Mouse (Mus musculus) stomach, postnatal 0 days (tissue): Measurements from ENCODE around the gene Uba7.

Experiments used
- CTCF ChIP-seq: IDR thresholded peaks from 2 replicates; pipeline ENCODE4 v1.5.1; 2016; ENCODE audit warnings: antibody characterized with exemption, low read depth, mild to moderate bottlenecking, moderate library complexity
- EP300 ChIP-seq: optimal IDR thresholded peaks from 2 replicates; pipeline ENCODE3; 2016; ENCODE audit warnings: antibody characterized with exemption

DNA sequence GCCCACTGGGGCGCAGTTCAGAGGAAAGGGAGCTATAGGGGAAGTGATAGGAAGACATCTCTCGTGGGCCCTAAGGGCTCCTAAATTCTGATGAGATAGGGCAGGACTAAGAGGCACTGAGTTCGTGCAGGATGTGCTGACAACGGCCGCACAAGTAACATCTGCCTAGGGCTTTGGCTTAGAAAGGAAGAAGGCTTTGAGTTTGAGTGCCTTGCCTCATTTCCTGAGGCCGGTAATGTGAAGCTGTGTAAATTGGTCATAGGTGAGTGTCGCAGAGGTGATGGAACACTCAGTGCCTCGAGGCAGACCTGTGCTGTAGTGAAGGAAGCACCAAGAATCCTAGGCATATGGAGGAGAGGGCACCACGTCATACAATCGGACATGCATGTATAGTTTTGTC lies 8.6 kb upstream of the Uba7 start:
- TF ChIP-seq CTCF (no peak), EP300 (no peak)
